ENCODE assay signal across 11 mouse cellular contexts in genomic region chr17:5839549-5840240, GRCm38 (mm10). TPM values are rescaled to one million over a fixed set of nuclear protein-coding genes. Genes with fewer than 3 reads are reported as not detected.
DNase-seq lines count a peak whose midpoint lies in the region; ATAC-seq and TF ChIP-seq lines count a peak whose summit lies in the region.
"Had no signal": no experiment of that assay in that cellular context is flagged by ENCODE, and none has a peak within 500 bp of the region (broad histone marks: within the 10 kb centered on the region; RNA-seq: fewer than 3 reads in every experiment).

No protein-coding gene starts in this region.

- peak overlapping the region; percentile 94 for H3K4me3 ChIP-seq in gastrocnemius, adult 2 months
- 0 out of 2 replicates have a peak overlapping the region, but pooled peaks have one; percentile 83 for H3K4me3 ChIP-seq in lung, embryonic 15.5 days

- TF ChIP-seq CTCF in gastrocnemius, adult 2 months (IDR thresholded peaks at IDR 0.05), result no peak

- H3K36me3 ChIP-seq in lung, embryonic 15.5 days, result no peaks in the 10 kb centered on the region

- H3K4me2 ChIP-seq in lung, embryonic 15.5 days, result peak overlapping the region; percentile 76

- 64% methylated on average over 5 of the region's 5 CpGs for WGBS in lung, embryonic 15.5 days

- H3K27ac ChIP-seq in gastrocnemius, adult 2 months, result peak overlapping the region; percentile 98
- H3K27ac ChIP-seq in lung, embryonic 15.5 days, result no peak overlapping the region

- no peak for ATAC-seq in lung, embryonic 15.5 days (ENCODE audit: borderline replicate concordance, extremely low read depth, low FRiP score, low TSS enrichment)
- 0 out of 2 replicates have a peak, but pooled peaks have one; percentile 27 for ATAC-seq in megakaryocyte-erythroid progenitor cell, adult 5-6 weeks (replicated peaks; ENCODE audit: low FRiP score, low TSS enrichment, poor library complexity, severe bottlenecking)

- intact Hi-C loops in gastrocnemius, adult 2 months (cut with DNase I), result loop anchor here (2.0 to 5.0 kb wide), 2 partner anchors 43 to 53 kb away; no protein-coding TSS in a partner anchor

- H3K9me3 ChIP-seq in lung, embryonic 15.5 days, result no peaks in the 10 kb centered on the region

- H3K9ac ChIP-seq in lung, embryonic 15.5 days, result no peak overlapping the region

- no peak for DNase-seq in gastrocnemius, adult 2 months
- DNase-seq in gastrocnemius, postnatal 4 days (ENCODE audit: low spot score in 2 of 2), result no peak
- no peak for DNase-seq in lung, postnatal 36 days
- peak; percentile 39 for DNase-seq in induced T-regulatory cell, adult 2 months (ENCODE audit: low read depth)
- DNase-seq in layer of hippocampus, postnatal 25 days (ENCODE audit: extremely low spot score in 1 of 2, low spot score in 1 of 2), result no peak
- no peak for DNase-seq in testis, postnatal 14 days (ENCODE audit: low spot score)
- DNase-seq: gastrocnemius, postnatal 25 days; layer of hippocampus, adult 9-11 months; right cerebral cortex, adult 18-20 months had no signal

- H3K27me3 ChIP-seq in lung, embryonic 15.5 days, result no peaks in the 10 kb centered on the region

- peaks cover 26% of the 10 kb centered on the region for H3K4me1 ChIP-seq in lung, embryonic 15.5 days

RNA-seq across cellular contexts. Expression of gene Snx9, which starts 1.4 kb away (rescaled TPM):
- 10 to 100 TPM; 22.9 to 29.6 TPM for total RNA-seq in gastrocnemius, adult 2 months (2021)
- 10 to 100 TPM; 36.4 to 38.6 TPM for total RNA-seq in gastrocnemius, postnatal 4 days (2021)
- 28.2 and 29.5 TPM in 2 replicates for polyA plus RNA-seq in lung, embryonic 15.5 days (2015; fragmentation: Nextera tagmentation; extraction: Ambion mirVana)
- total RNA-seq in megakaryocyte-erythroid progenitor cell, adult 5-6 weeks (2014; fragmentation: Nextera tagmentation), result 25.8 and 28.9 TPM in 2 replicates
- 16.5 and 20.0 TPM in 2 replicates for total RNA-seq in megakaryocyte-erythroid progenitor cell, adult 5-6 weeks (2017)
- 10 to 100 TPM; 11.9 to 12.4 TPM for total RNA-seq in layer of hippocampus, postnatal 25 days (2021)
